Mouse (Mus musculus) liver, adult (tissue): Measurements from ENCODE around the gene Npr1.

ENCODE experiments used
- GATA4 ChIP-seq: IDR thresholded peaks from 2 replicates; pipeline ENCODE4 v1.6.1; 2014; ENCODE audit warnings: mild to moderate bottlenecking, low read length; ENCODE audit not compliant: insufficient replicate concordance

Gene Npr1

GRCm38 (mm10) chr3:90427574-90427973 is 38.1 kb downstream of the Npr1 start:
- TF ChIP-seq GATA4 = no peak

- TF ChIP-seq GATA4 = no peak
These were observed 40.2 kb downstream of the Npr1 start for GRCm38 (mm10) chr3:90425499-90425898.

- no peak for TF ChIP-seq GATA4
These were observed 42.1 kb downstream of the Npr1 start for GRCm38 (mm10) chr3:90423549-90423948.

GRCm38 (mm10) chr3:90420696-90421095 is 45.0 kb downstream of the Npr1 start:
- no peak for TF ChIP-seq GATA4

- no peak for TF ChIP-seq GATA4
These were observed 52.7 kb downstream of the Npr1 start for GRCm38 (mm10) chr3:90413011-90413396.

- TF ChIP-seq GATA4 = no peak
These were observed 53.2 kb downstream of the Npr1 start for GRCm38 (mm10) chr3:90412312-90413010.

- TF ChIP-seq GATA4 = no peak
These were observed 56.9 kb downstream of the Npr1 start for GRCm38 (mm10) chr3:90408721-90409120.

- no peak for TF ChIP-seq GATA4
These were observed 59.3 kb downstream of the Npr1 start for GRCm38 (mm10) chr3:90406414-90406813.

GRCm38 (mm10) chr3:90404609-90405008 is 61.1 kb downstream of the Npr1 start:
- TF ChIP-seq GATA4 = no peak

GRCm38 (mm10) chr3:90404121-90404520 is 61.5 kb downstream of the Npr1 start:
- TF ChIP-seq GATA4 = no peak

GRCm38 (mm10) chr3:90400993-90401392 is 64.7 kb downstream of the Npr1 start:
- no peak for TF ChIP-seq GATA4
